Mouse (Mus musculus) G1E (cell line): ENCODE data around the gene Emilin3. TPM values are rescaled to one million over a fixed set of nuclear protein-coding genes. Genes with fewer than 3 reads are reported as not detected.

Experiments used
- ATAC-seq: 2 replicates; pipeline ENCODE4 v1.8.0; 2016; ENCODE audit warnings: mild to moderate bottlenecking; ENCODE audit not compliant: insufficient number of reproducible peaks, poor library complexity, low FRiP score, severe bottlenecking; ENCODE audit errors: extremely low read depth
- DNase-seq: peaks from one replicate; pipeline ENCODE4 v3.0.0; 2012; ENCODE audit warnings: low spot score
- H3K27me3 ChIP-seq: 2 replicates; pipeline ENCODE4 v1.6.1; 2012; ENCODE audit warnings: mild to moderate bottlenecking, low read length, inconsistent platforms; ENCODE audit not compliant: insufficient read depth
- H3K36me3 ChIP-seq: replicated peaks from 2 replicates; pipeline ENCODE3; 2012; ENCODE audit warnings: mild to moderate bottlenecking, inconsistent platforms
- H3K4me1 ChIP-seq: 2 replicates; pipeline ENCODE4 v1.6.1; 2012; ENCODE audit warnings: low read depth, low read length, inconsistent platforms, mixed read lengths; ENCODE audit not compliant: insufficient read depth
- H3K4me3 ChIP-seq: 2 replicates; pipeline ENCODE4 v1.5.1; 2012; ENCODE audit warnings: low read depth, mild to moderate bottlenecking, inconsistent platforms, low read length, moderate library complexity, mixed read lengths
- H3K9me3 ChIP-seq: replicated peaks from 2 replicates; pipeline ENCODE4 v1.6.1; 2012; ENCODE audit warnings: inconsistent platforms
- CTCF ChIP-seq: IDR thresholded peaks from 2 replicates; pipeline ENCODE4 v1.5.1; 2012; ENCODE audit warnings: low read depth, low read length, inconsistent platforms, mixed read lengths
- GATA1 ChIP-seq: IDR thresholded peaks from 2 replicates; pipeline ENCODE4 v1.6.1; 2012; ENCODE audit warnings: borderline replicate concordance, low read length, inconsistent platforms, mixed read lengths
- GATA2 ChIP-seq: IDR thresholded peaks from 2 replicates; pipeline ENCODE4 v1.6.1; 2012; ENCODE audit warnings: low read depth, low read length, inconsistent platforms, borderline replicate concordance
- POLR2AphosphoS5 ChIP-seq: IDR thresholded peaks from 2 replicates; pipeline ENCODE4 v1.6.1; 2012; ENCODE audit warnings: low read depth, low read length, inconsistent platforms; ENCODE audit not compliant: insufficient replicate concordance
- TAL1 ChIP-seq: conservative IDR thresholded peaks from 2 replicates; pipeline ENCODE4 v1.6.1; 2012; ENCODE audit warnings: low read depth, low read length, inconsistent platforms, mixed read lengths
- polyA plus RNA-seq: library from polyadenylated mRNA; stranded (reverse); fragments of >175 nt; gene quantifications from 2 replicates; pipeline ENCODE4 v1.2.3, GENCODE M21; 2012
- total RNA-seq, 2 experiments: library from RNA; stranded (forward) in 1 of 2; stranded (reverse) in 1 of 2; fragments of 200-1000 nt in 1 of 2; fragments of >200 nt in 1 of 2; fragmentation: Nextera tagmentation in 1 of 2; gene quantifications; 2 replicates each; pipeline ENCODE4 v1.2.3; 2014 to 2017

Emilin3 gene
- total and polyA plus RNA-seq, 3 experiments: 0.05 TPM; not detected in 2

GRCm38 (mm10) chr2:160954541-160954940 lies 42.4 kb upstream of the Emilin3 start:
- TF ChIP-seq TAL1 (no peak), GATA2 (no peak), CTCF (no peak), GATA1 (no peak), POLR2AphosphoS5 (no peak)
- Histone ChIP-seq H3K4me1 (no peaks in the 10 kb centered on the region), H3K4me3 (no peak overlapping the region), H3K27me3 (no peaks in the 10 kb centered on the region), H3K9me3 (no peaks in the 10 kb centered on the region), H3K36me3 (peaks cover 85% of the 10 kb centered on the region)
- DNase-seq (no peak), ATAC-seq (no peak)

- no peaks in the 10 kb centered on the region for H3K9me3 ChIP-seq
- H3K4me3 ChIP-seq: no peak overlapping the region
- ATAC-seq (no peak), DNase-seq (no peak)
- no peaks in the 10 kb centered on the region for H3K4me1 ChIP-seq
- H3K27me3 ChIP-seq: no peaks in the 10 kb centered on the region
- TF ChIP-seq CTCF (no peak), TAL1 (no peak), GATA1 (no peak), POLR2AphosphoS5 (no peak), GATA2 (no peak)
- peaks cover 89% of the 10 kb centered on the region for H3K36me3 ChIP-seq
Measured at GRCm38 (mm10) chr2:160953131-160953873, 41.2 kb upstream of the Emilin3 start.

GRCm38 (mm10) chr2:160951595-160951994 lies 39.5 kb upstream of the Emilin3 start:
- H3K27me3 ChIP-seq: no peaks in the 10 kb centered on the region

GRCm38 (mm10) chr2:160942443-160942842 lies 30.3 kb upstream of the Emilin3 start:
- peaks cover 15% of the 10 kb centered on the region for H3K36me3 ChIP-seq
- H3K4me1 ChIP-seq: no peaks in the 10 kb centered on the region
- H3K4me3 ChIP-seq: no peak overlapping the region
- no peaks in the 10 kb centered on the region; the same call in none of the 2 replicates for H3K27me3 ChIP-seq
- no peak for TF ChIP-seq GATA2
- TF ChIP-seq CTCF: no peak
- TF ChIP-seq POLR2AphosphoS5: no peak
- TF ChIP-seq TAL1: no peak
- no peak for TF ChIP-seq GATA1
- DNase-seq (no peak), ATAC-seq (no peak)
- no peaks in the 10 kb centered on the region for H3K9me3 ChIP-seq

More at GRCm38 (mm10) chr2:160951595-160951994, 39.5 kb upstream of the Emilin3 start:
- no peak for TF ChIP-seq CTCF
- no peak for TF ChIP-seq GATA2
- no peak for TF ChIP-seq POLR2AphosphoS5
- no peak for TF ChIP-seq GATA1
- ATAC-seq: no peak
- peaks cover 89% of the 10 kb centered on the region for H3K36me3 ChIP-seq
- H3K4me3 ChIP-seq: no peak overlapping the region
- no peaks in the 10 kb centered on the region for H3K9me3 ChIP-seq
- no peaks in the 10 kb centered on the region for H3K4me1 ChIP-seq
- no peak for DNase-seq

GRCm38 (mm10) chr2:160940930-160941709 lies 29.0 kb upstream of the Emilin3 start:
- no peak for DNase-seq
- Histone ChIP-seq H3K36me3 (peaks cover 7% of the 10 kb centered on the region), H3K27me3 (no peaks in the 10 kb centered on the region; the same call in none of the 2 replicates), H3K4me1 (no peaks in the 10 kb centered on the region), H3K9me3 (no peaks in the 10 kb centered on the region), H3K4me3 (no peak overlapping the region)
- TF ChIP-seq GATA1: no peak
- no peak for TF ChIP-seq GATA2
- no peak for TF ChIP-seq POLR2AphosphoS5
- no peak for TF ChIP-seq CTCF
- TF ChIP-seq TAL1: no peak
- ATAC-seq: no peak

GRCm38 (mm10) chr2:160934451-160934850 lies 22.3 kb upstream of the Emilin3 start:
- Histone ChIP-seq H3K9me3 (peaks cover 3% of the 10 kb centered on the region), H3K4me3 (no peak overlapping the region), H3K27me3 (no peaks in the 10 kb centered on the region; the same call in 1 of the 2 replicates), H3K36me3 (no peaks in the 10 kb centered on the region), H3K4me1 (no peaks in the 10 kb centered on the region)
- ATAC-seq (no peak), DNase-seq (no peak)
- TF ChIP-seq CTCF: no peak
- no peak for TF ChIP-seq GATA2
- TF ChIP-seq POLR2AphosphoS5: no peak
- TF ChIP-seq TAL1: no peak
- no peak for TF ChIP-seq GATA1
